Mouse (Mus musculus) forebrain, embryonic 16.5 days (tissue): Measurements from ENCODE around the gene Fut9. TPM values are rescaled to one million over a fixed set of nuclear protein-coding genes. Genes with fewer than 3 reads are reported as not detected.

Source experiments
- ATAC-seq: fragments of 200-750 bp; cut with Nextera tagmentation; 2 replicates; pipeline ENCODE4 v1.8.0; 2017; ENCODE audit warnings: mild to moderate bottlenecking, moderate library complexity
- H3K27ac ChIP-seq: fragments of 300-500 bp; sonication (generic); 2 replicates; pipeline ENCODE4 v1.5.1; 2014; ENCODE audit warnings: low read length, control low read depth
- H3K27me3 ChIP-seq: fragments of 300-500 bp; sonication (generic); replicated peaks from 2 replicates; pipeline ENCODE4 v1.6.1; 2014; ENCODE audit warnings: low read length; ENCODE audit not compliant: control insufficient read depth, insufficient read depth
- H3K36me3 ChIP-seq: fragments of 300-500 bp; sonication (generic); 2 replicates; pipeline ENCODE4 v1.6.1; 2014; ENCODE audit not compliant: control insufficient read depth, insufficient read depth
- H3K4me1 ChIP-seq: fragments of 300-500 bp; sonication (generic); replicated peaks from 2 replicates; pipeline ENCODE4 v1.6.1; 2014; ENCODE audit warnings: low read length; ENCODE audit not compliant: control insufficient read depth, insufficient read depth
- H3K4me2 ChIP-seq: fragments of 300-500 bp; sonication (generic); 2 replicates; pipeline ENCODE4 v1.6.1; 2014; ENCODE audit warnings: mild to moderate bottlenecking, low read length, control low read depth
- H3K4me3 ChIP-seq: fragments of 300-500 bp; sonication (generic); replicated peaks from 2 replicates; pipeline ENCODE4 v1.5.1; 2014; ENCODE audit warnings: mild to moderate bottlenecking, low read length, control low read depth
- H3K9ac ChIP-seq: fragments of 300-500 bp; sonication (generic); replicated peaks from 2 replicates; pipeline ENCODE4 v1.6.1; 2014; ENCODE audit warnings: low read depth, low read length, control low read depth
- H3K9me3 ChIP-seq: fragments of 300-500 bp; sonication (generic); 2 replicates; pipeline ENCODE4 v1.6.1; 2016; ENCODE audit warnings: low read length; ENCODE audit not compliant: control insufficient read depth
- WGBS: fragments of 180-500 bp; shearing (Covaris S2); extraction: QIAGEN DNeasy Blood & Tissue Kit; methylation state at CpG from one replicate; pipeline ENCODE4 v1.1.7; 2014; 5-methylcytosine and 5-hydroxymethylcytosine counted together
- polyA plus RNA-seq: library from polyadenylated mRNA; unstranded; fragments of >200 nt; fragmentation: Nextera tagmentation; extraction: Ambion mirVana; gene quantifications from 2 replicates; pipeline ENCODE4 v1.2.1, GENCODE M21; 2015

Fut9 gene
- polyA plus RNA-seq, 1 experiment from 2014 or later = 19.8 TPM

- H3K27ac ChIP-seq = no peak overlapping the region
- WGBS = 98% methylated on average over 4 of the region's 4 CpGs
- no peaks in the 10 kb centered on the region for H3K27me3 ChIP-seq
- H3K9me3 ChIP-seq = no peaks in the 10 kb centered on the region
- no peak for ATAC-seq
- no peaks in the 10 kb centered on the region for H3K4me1 ChIP-seq
- no peak overlapping the region for H3K4me3 ChIP-seq
- no peaks in the 10 kb centered on the region for H3K36me3 ChIP-seq
- H3K4me2 ChIP-seq = no peak overlapping the region
- no peak overlapping the region for H3K9ac ChIP-seq
Observed at GRCm38 (mm10) chr4:25785276-25785675, 14.8 kb downstream of the Fut9 start.

- Histone ChIP-seq H3K27me3 (no peaks in the 10 kb centered on the region), H3K36me3 (peaks cover 4% of the 10 kb centered on the region; the same call in 1 of the 2 replicates), H3K4me3 (no peak overlapping the region), H3K4me1 (no peaks in the 10 kb centered on the region), H3K9me3 (no peaks in the 10 kb centered on the region), H3K27ac (no peak overlapping the region), H3K4me2 (no peak overlapping the region), H3K9ac (no peak overlapping the region)
- 5% methylated on average over 3 of the region's 3 CpGs for WGBS
- peak; percentile 70 for ATAC-seq
Observed at GRCm38 (mm10) chr4:25768657-25769056, 31.4 kb downstream of the Fut9 start.

DNA sequence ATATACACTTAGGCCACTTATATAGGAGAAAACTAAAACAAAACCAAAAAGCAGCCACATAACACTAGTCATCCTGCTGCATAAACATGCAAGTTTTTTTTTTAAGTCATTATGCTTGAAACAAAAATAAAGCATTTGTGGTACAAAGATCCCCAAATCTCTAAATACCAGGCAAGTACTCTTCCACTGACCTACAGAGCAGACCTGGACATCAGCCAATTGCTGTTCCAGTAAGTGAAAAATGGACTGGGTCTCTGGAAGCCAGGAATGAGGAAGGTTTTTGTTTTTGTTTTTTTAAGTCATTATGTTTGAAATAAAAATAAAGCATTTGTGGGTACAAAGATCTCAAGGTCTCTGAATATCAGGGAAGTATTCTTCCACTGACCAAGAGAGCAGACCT lies 37.0 kb downstream of the Fut9 start:
- Histone ChIP-seq H3K9ac (no peak overlapping the region), H3K4me2 (no peak overlapping the region), H3K4me1 (no peaks in the 10 kb centered on the region), H3K27me3 (no peaks in the 10 kb centered on the region), H3K27ac (no peak overlapping the region), H3K9me3 (no peaks in the 10 kb centered on the region), H3K4me3 (no peak overlapping the region), H3K36me3 (no peaks in the 10 kb centered on the region)
- ATAC-seq = no peak

DNA sequence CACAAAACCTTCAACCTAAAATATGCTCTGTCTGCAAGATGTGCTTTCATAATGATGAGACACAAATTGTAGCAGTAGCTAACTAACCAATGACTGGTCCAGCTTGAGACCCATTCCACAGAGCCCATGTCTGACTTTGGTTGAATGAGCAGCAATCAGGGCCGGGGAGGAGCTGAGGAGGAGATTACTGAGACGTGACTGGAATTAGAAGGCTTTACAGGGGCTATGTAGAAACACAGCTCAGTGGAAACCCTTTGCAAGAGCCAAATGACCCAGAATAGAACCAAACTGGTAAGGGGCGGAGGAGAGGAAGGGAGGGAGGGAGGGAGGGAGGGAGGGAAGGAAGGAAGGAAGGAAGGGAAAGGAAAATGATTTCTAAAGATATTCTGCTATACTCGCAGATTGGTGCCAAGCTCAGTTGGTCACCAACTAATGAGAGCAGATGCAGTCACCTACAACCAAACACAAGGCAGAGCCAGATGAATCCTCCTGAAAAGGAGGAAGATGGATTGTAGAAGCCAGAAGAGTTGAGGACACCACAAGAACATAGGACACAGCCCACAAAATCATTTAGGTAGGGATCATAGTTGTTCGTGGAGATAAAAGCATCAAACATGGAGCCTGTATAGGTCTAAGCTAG lies 42.0 kb downstream of the Fut9 start:
- Histone ChIP-seq H3K9ac (no peak overlapping the region), H3K27ac (no peak overlapping the region), H3K9me3 (no peaks in the 10 kb centered on the region), H3K4me2 (no peak overlapping the region), H3K27me3 (no peaks in the 10 kb centered on the region), H3K4me3 (no peak overlapping the region), H3K36me3 (no peaks in the 10 kb centered on the region), H3K4me1 (no peaks in the 10 kb centered on the region)
- ATAC-seq = peak; percentile 49; the same call in 1 of the 2 replicates
- 55% methylated on average over 4 of the region's 5 CpGs for WGBS

DNA sequence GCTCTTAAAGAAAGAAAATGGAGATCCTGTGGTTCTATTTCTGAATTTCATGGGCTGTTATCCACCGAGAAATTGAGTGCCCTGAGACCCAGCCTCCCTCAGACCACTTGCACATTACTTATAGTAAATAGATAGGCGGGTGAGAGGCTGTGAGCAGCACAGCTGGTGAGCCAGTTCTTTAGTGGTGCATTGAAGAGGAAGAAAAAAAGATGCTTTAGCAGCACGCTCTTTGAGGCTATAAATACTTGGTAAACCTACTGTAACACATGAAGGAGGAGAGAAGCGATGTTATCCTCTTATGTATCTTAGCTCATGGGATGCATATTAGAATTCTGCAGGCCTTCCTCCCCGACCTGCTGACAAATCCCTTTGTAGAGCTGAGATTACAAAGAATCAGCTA lies 58.5 kb downstream of the Fut9 start:
- 53% methylated on average over 5 of the region's 5 CpGs for WGBS
- H3K9ac ChIP-seq = no peak overlapping the region
- ATAC-seq = no peak

GRCm38 (mm10) chr4:25738782-25739181 lies 61.3 kb downstream of the Fut9 start:
- Histone ChIP-seq H3K4me3 (no peak overlapping the region), H3K9ac (no peak overlapping the region), H3K4me1 (0 out of 2 replicates have a peak, but pooled peaks cover 4% of the 10 kb centered on the region), H3K27me3 (no peaks in the 10 kb centered on the region), H3K9me3 (no peaks in the 10 kb centered on the region), H3K36me3 (no peaks in the 10 kb centered on the region), H3K27ac (no peak overlapping the region), H3K4me2 (no peak overlapping the region)
- ATAC-seq = no peak
- WGBS = 78% methylated on average over 4 of the region's 4 CpGs

More for the DNA sequence above, 58.5 kb downstream of the Fut9 start:
- no peak overlapping the region for H3K27ac ChIP-seq
- no peak overlapping the region for H3K4me3 ChIP-seq
- 0 out of 2 replicates have a peak, but pooled peaks cover 4% of the 10 kb centered on the region for H3K4me1 ChIP-seq
- no peaks in the 10 kb centered on the region for H3K9me3 ChIP-seq
- no peaks in the 10 kb centered on the region for H3K36me3 ChIP-seq
- no peaks in the 10 kb centered on the region for H3K27me3 ChIP-seq
- H3K4me2 ChIP-seq = no peak overlapping the region

DNA sequence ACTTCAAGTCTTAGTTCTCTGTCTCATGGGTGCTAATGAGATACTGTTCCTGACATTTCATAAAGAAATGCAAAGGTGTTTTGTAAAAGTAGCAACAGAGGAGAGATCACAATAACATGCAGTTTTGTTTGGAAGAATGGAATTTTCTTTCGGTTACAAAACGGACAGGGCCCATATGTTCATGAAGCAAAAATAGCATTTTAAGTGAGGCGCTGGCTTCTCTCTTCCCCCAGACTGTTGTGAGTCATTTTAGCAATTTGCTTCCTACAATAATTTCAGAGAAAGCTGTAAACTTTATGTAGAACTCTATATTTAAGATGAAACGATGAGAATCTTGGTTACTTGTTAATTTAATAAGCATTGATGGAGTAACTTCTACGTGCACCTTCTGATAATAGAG lies 78.5 kb downstream of the Fut9 start:
- H3K9ac ChIP-seq = no peak overlapping the region
- no peak overlapping the region for H3K27ac ChIP-seq
- H3K9me3 ChIP-seq = no peaks in the 10 kb centered on the region
- no peaks in the 10 kb centered on the region for H3K4me1 ChIP-seq
- no peak for ATAC-seq
- no peaks in the 10 kb centered on the region for H3K36me3 ChIP-seq
- WGBS = 86% methylated on average over 5 of the region's 5 CpGs
- H3K27me3 ChIP-seq = no peaks in the 10 kb centered on the region
- no peak overlapping the region for H3K4me3 ChIP-seq
- H3K4me2 ChIP-seq = no peak overlapping the region

DNA sequence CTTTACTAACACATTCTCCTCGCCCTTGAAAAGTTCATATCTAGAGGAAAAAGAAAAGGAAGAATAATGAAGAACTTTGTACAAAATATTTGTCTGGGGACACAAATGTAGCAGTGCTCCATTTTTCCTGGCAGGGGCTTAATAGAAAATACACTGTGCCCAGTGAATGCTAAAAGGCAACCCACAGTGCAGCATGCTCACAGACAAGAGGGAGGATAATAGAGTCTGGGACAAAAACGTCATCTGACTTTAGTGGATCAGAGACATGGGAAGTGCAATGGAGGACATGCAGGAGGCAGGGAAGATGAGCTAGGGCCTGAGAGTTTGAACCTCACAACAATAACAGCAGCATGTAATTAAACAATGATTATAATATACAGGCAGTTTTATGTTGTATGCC lies 86.1 kb downstream of the Fut9 start:
- Histone ChIP-seq H3K4me3 (no peak overlapping the region), H3K4me1 (no peaks in the 10 kb centered on the region)
- 54% methylated on average over 2 of the region's 2 CpGs for WGBS

GRCm38 (mm10) chr4:25684976-25685375 lies 115.1 kb downstream of the Fut9 start:
- Histone ChIP-seq H3K36me3 (no peaks in the 10 kb centered on the region), H3K27me3 (no peaks in the 10 kb centered on the region), H3K4me3 (no peak overlapping the region), H3K27ac (no peak overlapping the region), H3K4me2 (no peak overlapping the region), H3K9ac (no peak overlapping the region), H3K9me3 (no peaks in the 10 kb centered on the region), H3K4me1 (no peaks in the 10 kb centered on the region)
- no peak for ATAC-seq
- WGBS = 84% methylated on average over 3 of the region's 3 CpGs

More for the DNA sequence above, 86.1 kb downstream of the Fut9 start:
- H3K27ac ChIP-seq = no peak overlapping the region
- H3K9ac ChIP-seq = no peak overlapping the region
- no peak for ATAC-seq
- H3K4me2 ChIP-seq = no peak overlapping the region
- no peaks in the 10 kb centered on the region for H3K36me3 ChIP-seq
- no peaks in the 10 kb centered on the region for H3K9me3 ChIP-seq
- no peaks in the 10 kb centered on the region for H3K27me3 ChIP-seq

DNA sequence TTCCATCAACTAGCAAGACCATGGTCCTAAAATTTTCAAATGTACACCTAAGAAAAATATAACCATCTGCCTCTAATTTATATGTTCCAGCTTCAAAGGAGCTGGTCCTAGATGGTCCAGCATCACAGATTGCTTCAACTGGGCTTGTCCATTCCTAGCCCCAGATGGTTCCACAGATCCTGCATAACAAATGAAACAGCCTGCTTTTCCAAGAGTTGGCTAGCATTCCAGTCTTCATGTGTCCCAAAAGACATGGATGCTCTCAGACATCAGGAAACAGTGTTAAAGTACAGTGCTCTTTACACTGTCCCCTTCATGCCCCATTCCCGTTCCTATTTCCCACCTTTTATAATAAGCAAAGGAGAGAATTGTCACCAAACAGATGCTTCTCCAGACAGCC lies 135.8 kb downstream of the Fut9 start:
- Histone ChIP-seq H3K36me3 (no peaks in the 10 kb centered on the region), H3K9me3 (no peaks in the 10 kb centered on the region), H3K4me3 (no peak overlapping the region), H3K27me3 (no peaks in the 10 kb centered on the region), H3K4me2 (no peak overlapping the region), H3K9ac (no peak overlapping the region), H3K4me1 (no peaks in the 10 kb centered on the region), H3K27ac (no peak overlapping the region)
- WGBS = 89% methylated on average over 1 of the region's 1 CpGs
- ATAC-seq = no peak
